Mouse (Mus musculus) bone marrow macrophage, adult 2 months (primary cell): ENCODE measurements around the gene Noxo1.

Experiments used
- CTCF ChIP-seq: IDR thresholded peaks from 2 replicates; pipeline ENCODE4 v1.5.1; 2012; ENCODE audit warnings: low read depth, mild to moderate bottlenecking, low read length, moderate library complexity
- POLR2A ChIP-seq: IDR thresholded peaks from 2 replicates; pipeline ENCODE4 v1.6.1; 2012; ENCODE audit warnings: mild to moderate bottlenecking, low read depth, low read length, borderline replicate concordance

- TF ChIP-seq POLR2A (no peak), CTCF (no peak)
Measured at GRCm38 (mm10) chr17:24672141-24672540, 23.9 kb upstream of the Noxo1 start.
